Comparison of ENCODE assay signal across 8 mouse cellular contexts in genomic region chr10:39555289-39555715, GRCm38 (mm10). TPM values are rescaled to one million over a fixed set of nuclear protein-coding genes. Genes with fewer than 3 reads are reported as not detected.
A peak's percentile ranks its signal among the peaks of the same experiment; 100 is the strongest.
DNase-seq lines count a peak whose midpoint lies in the region; ATAC-seq and TF ChIP-seq lines count a peak whose summit lies in the region.

No protein-coding gene starts in this region.

- 21% methylated on average over 7 of the region's 7 CpGs for WGBS in heart, embryonic 14.5 days
- WGBS in intestine, embryonic 16.5 days: 27% methylated on average over 7 of the region's 7 CpGs
- 17% methylated on average over 7 of the region's 7 CpGs for WGBS in midbrain, embryonic 12.5 days
- WGBS in thymus, adult 2 months: 86% methylated on average over 7 of the region's 7 CpGs

- no peaks in the 10 kb centered on the region for H3K9me3 ChIP-seq in heart, embryonic 14.5 days (ENCODE audit: control insufficient read depth, low read length)
- H3K9me3 ChIP-seq in intestine, embryonic 16.5 days (ENCODE audit: control insufficient read depth, low read length): no peaks in the 10 kb centered on the region
- no peaks in the 10 kb centered on the region for H3K9me3 ChIP-seq in midbrain, embryonic 12.5 days

- peak overlapping the region; percentile 24 for H3K4me2 ChIP-seq in heart, embryonic 14.5 days (ENCODE audit: low read length)
- no peak overlapping the region for H3K4me2 ChIP-seq in intestine, embryonic 16.5 days (ENCODE audit: low read depth, low read length)
- no peak overlapping the region for H3K4me2 ChIP-seq in midbrain, embryonic 12.5 days (replicated peaks)

- H3K4me3 ChIP-seq in heart, embryonic 14.5 days (ENCODE audit: control insufficient read depth in 1 of 2, insufficient read depth in 1 of 2, low read depth in 1 of 2, low read length in 2 of 2): no peak overlapping the region
- no peak overlapping the region for H3K4me3 ChIP-seq in intestine, embryonic 16.5 days (ENCODE audit: low read length)
- no peak overlapping the region for H3K4me3 ChIP-seq in midbrain, embryonic 12.5 days
- no peak overlapping the region for H3K4me3 ChIP-seq in thymus, adult 2 months (ENCODE audit: control insufficient read depth, insufficient read depth, low read length)

- 0 out of 2 replicates have a peak, but pooled peaks cover 9% of the 10 kb centered on the region for H3K36me3 ChIP-seq in heart, embryonic 14.5 days (ENCODE audit: control insufficient read depth, insufficient read depth, low read length)
- no peaks in the 10 kb centered on the region for H3K36me3 ChIP-seq in intestine, embryonic 16.5 days (ENCODE audit: control insufficient read depth, insufficient read depth, low read length)
- H3K36me3 ChIP-seq in midbrain, embryonic 12.5 days: 0 out of 2 replicates have a peak, but pooled peaks cover 5% of the 10 kb centered on the region
- peaks cover 10% of the 10 kb centered on the region for H3K36me3 ChIP-seq in thymus, adult 2 months (ENCODE audit: control insufficient read depth, insufficient read depth, low read length)

- no peak for TF ChIP-seq POLR2A in thymus, adult 2 months (IDR thresholded peaks at IDR 0.05; ENCODE audit: control insufficient read depth, extremely low read depth, insufficient read depth, low read length, poor library complexity)

- no peak for DNase-seq in heart, adult 8-10 months (ENCODE audit: low spot score)
- DNase-seq in embryo, embryonic 11.5 days (ENCODE audit: low read depth, low spot score): peak; percentile 50
- DNase-seq in thymus, adult 2 months: no peak
- DNase-seq in gastrocnemius, postnatal 4 days (ENCODE audit: low spot score in 2 of 2): no peak
- no peak for DNase-seq in frontal cortex, postnatal 10 days (ENCODE audit: low spot score in 2 of 2)

- no peak overlapping the region for H3K9ac ChIP-seq in heart, embryonic 14.5 days (ENCODE audit: low read length)
- H3K9ac ChIP-seq in intestine, embryonic 16.5 days (ENCODE audit: low read depth, low read length): no peak overlapping the region
- H3K9ac ChIP-seq in midbrain, embryonic 12.5 days (replicated peaks): no peak overlapping the region

- peaks cover 47 to 65% of the 10 kb centered on the region in 2 experiments for H3K4me1 ChIP-seq in heart, embryonic 14.5 days (ENCODE audit: control insufficient read depth in 2 of 2, insufficient read depth in 2 of 2, low read length in 2 of 2)
- H3K4me1 ChIP-seq in intestine, embryonic 16.5 days (ENCODE audit: control insufficient read depth, insufficient read depth, low read length): peaks cover 38% of the 10 kb centered on the region
- H3K4me1 ChIP-seq in midbrain, embryonic 12.5 days: peaks cover 88% of the 10 kb centered on the region
- H3K4me1 ChIP-seq in thymus, adult 2 months (replicated peaks; ENCODE audit: control insufficient read depth, insufficient read depth, low read length): no peaks in the 10 kb centered on the region

- peak overlapping the region; percentile 49 to 65 for H3K27ac ChIP-seq in heart, embryonic 14.5 days (replicated peaks in 1 of 2; ENCODE audit: control insufficient read depth in 1 of 2, insufficient read depth in 1 of 2, low read depth in 2 of 2, low read length in 2 of 2)
- H3K27ac ChIP-seq in intestine, embryonic 16.5 days (ENCODE audit: low read length): peak overlapping the region; percentile 46
- H3K27ac ChIP-seq in midbrain, embryonic 12.5 days (replicated peaks): peak overlapping the region; percentile 67
- no peak overlapping the region for H3K27ac ChIP-seq in thymus, adult 2 months (ENCODE audit: control insufficient read depth, insufficient read depth, low read length)

- TF ChIP-seq CTCF in thymus, adult 2 months (IDR thresholded peaks at IDR 0.05; ENCODE audit: borderline replicate concordance, control insufficient read depth, extremely low read depth, insufficient read depth, low read length, poor library complexity): no peak

- no peak for ATAC-seq in heart, embryonic 14.5 days (ENCODE audit: insufficient number of reproducible peaks, insufficient read depth, low FRiP score, low read depth)
- ATAC-seq in intestine, embryonic 16.5 days: peak; percentile 72
- peak; percentile 9; the same call in 1 of the 2 replicates for ATAC-seq in midbrain, embryonic 12.5 days (ENCODE audit: low FRiP score, low read depth)

- no peaks in the 10 kb centered on the region for H3K27me3 ChIP-seq in heart, embryonic 14.5 days (ENCODE audit: control insufficient read depth, insufficient read depth, low read length)
- H3K27me3 ChIP-seq in intestine, embryonic 16.5 days (replicated peaks; ENCODE audit: control insufficient read depth, insufficient read depth, low read length): no peaks in the 10 kb centered on the region
- no peaks in the 10 kb centered on the region for H3K27me3 ChIP-seq in midbrain, embryonic 12.5 days
- no peaks in the 10 kb centered on the region for H3K27me3 ChIP-seq in thymus, adult 2 months (ENCODE audit: control insufficient read depth, insufficient read depth, low read length)

RNA-seq across cellular contexts. Expression of gene Traf3ip2, which starts 57.4 kb away (rescaled TPM):
- polyA plus RNA-seq in heart, embryonic 14.5 days (2014; fragmentation: Nextera tagmentation; extraction: Ambion mirVana): 10.2 and 10.8 TPM in 2 replicates
- total RNA-seq in heart, adult 8-10 months (2022): 1 to 10 TPM; 5.3 to 7.3 (median 6.0) TPM
- polyA plus RNA-seq in intestine, embryonic 16.5 days (2015; fragmentation: Nextera tagmentation; extraction: Ambion mirVana): 28.0 and 33.4 TPM in 2 replicates
- 5.4 and 6.1 TPM in 2 replicates for polyA plus RNA-seq in midbrain, embryonic 12.5 days (2016; fragmentation: Nextera tagmentation; extraction: Ambion mirVana)
- 20.4 and 21.3 TPM in 2 replicates for polyA plus RNA-seq in thymus, adult 2 months (2012; rRNA removed)
- total RNA-seq in gastrocnemius, postnatal 4 days (2021): 1 to 10 TPM; 4.4 to 5.8 TPM
